Mouse (Mus musculus) thymus, postnatal 36 days (tissue): Measurements from ENCODE around the gene Olfr1206.

ENCODE experiments used
- DNase-seq, 2 experiments: peaks; one replicate each; pipeline ENCODE4 v3.0.0; 2022; ENCODE audit warnings: mixed read lengths in 2 of 2

The Olfr1206 gene

GRCm38 (mm10) chr2:88862931-88863330, at the start of gene Olfr1206:
Gene Olfr1206 (plus strand): TSS chr2:88863231.
- no peak for DNase-seq

- DNase-seq = no peak
Measured at GRCm38 (mm10) chr2:88814196-88814595, 48.8 kb upstream of the Olfr1206 start, which contains the start of gene Olfr1202. Gene Olfr1202 (plus strand): TSS chr2:88814496.

DNA sequence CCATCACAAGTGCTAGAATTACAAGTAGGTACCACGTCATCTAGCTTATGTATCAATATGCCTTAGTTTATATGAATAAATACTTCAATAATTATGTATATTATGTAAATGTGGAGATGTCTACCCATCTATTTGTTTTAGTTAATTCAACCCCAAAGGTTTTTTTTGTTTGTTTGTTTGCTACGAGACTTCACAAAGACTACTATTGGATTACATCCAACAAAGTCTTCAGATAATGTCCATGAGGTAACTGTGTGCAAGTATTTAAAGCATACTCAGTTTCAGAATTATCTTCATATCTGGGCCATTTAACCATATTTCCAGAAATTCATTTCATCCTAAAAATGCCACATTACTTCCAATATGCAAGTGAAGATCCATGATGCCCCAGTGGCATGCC, 33.6 kb upstream of the Olfr1206 start, which contains the start of gene Olfr1205:
TSS of gene Olfr1205 (plus strand) at position 301 of the 400 bp plus-strand sequence.
- DNase-seq = no peak

DNA sequence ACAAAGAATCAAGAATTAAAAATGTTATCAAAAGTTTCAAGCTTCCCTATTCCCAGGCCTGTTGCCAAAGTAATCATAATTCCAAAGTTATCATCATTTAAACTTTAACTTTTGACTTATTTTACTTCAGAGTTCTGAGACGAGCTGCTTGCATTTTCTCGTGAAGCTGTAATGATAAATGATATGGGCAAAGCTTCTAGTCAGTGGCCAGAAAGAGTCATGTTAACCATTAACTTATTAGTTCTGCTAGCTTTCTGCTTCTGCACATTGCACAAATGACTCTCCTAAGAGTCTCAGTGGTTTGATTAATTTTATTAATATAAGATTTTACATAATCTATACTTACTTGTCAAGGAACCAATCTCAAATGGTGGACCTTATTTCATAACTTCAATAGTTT, 24.6 kb upstream of the Olfr1206 start:
- no peak for DNase-seq

GRCm38 (mm10) chr2:88848992-88849391, 14.0 kb upstream of the Olfr1206 start, which contains the start of gene Olfr1204:
Gene Olfr1204 (plus strand): TSS chr2:88849292.
- no peak for DNase-seq

DNA sequence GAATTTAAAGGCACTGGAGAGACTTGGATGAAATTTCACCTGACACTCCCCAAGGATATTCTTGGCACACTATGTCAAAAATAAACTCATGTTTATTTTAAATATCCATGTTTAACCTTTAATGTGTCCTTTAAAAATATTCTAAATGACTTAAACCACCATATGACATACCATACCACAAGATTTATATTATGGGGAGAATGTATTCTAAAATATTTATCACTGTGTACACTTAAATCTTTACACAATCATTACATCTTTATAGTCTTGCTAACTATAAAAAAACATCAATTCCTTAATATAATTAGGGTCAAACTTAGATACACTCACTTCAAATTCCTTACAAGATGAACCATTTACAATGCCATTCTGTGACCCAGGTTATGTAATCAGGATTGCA, 39.2 kb downstream of the Olfr1206 start, which contains the start of gene Olfr1208:
TSS of gene Olfr1208 (minus strand) at position 101 of the 400 bp plus-strand sequence.
- no peak for DNase-seq

DNA sequence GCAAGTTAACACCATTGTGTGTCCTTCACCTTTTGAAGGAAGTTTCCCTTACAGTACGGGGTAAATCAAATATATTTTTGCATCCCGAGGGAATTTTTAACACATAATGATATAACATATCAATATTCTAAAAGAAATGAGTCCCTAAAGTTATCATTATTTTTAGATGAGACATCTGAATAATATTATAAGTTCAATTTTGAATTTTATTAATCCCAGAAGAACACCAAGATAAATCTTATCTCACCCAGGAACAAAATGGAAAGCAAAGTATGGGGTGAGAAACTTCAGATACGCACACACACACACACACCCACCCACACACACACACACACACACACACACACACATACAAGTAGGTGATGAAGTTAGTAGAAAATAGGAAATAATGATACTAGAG, 52.0 kb downstream of the Olfr1206 start, which contains the start of gene Olfr1209:
TSS of gene Olfr1209 (minus strand) at position 101 of the 400 bp plus-strand sequence.
- no peak for DNase-seq
